Mouse (Mus musculus): Measurements from ENCODE around the gene Gm34302. TPM values are rescaled to one million over a fixed set of nuclear protein-coding genes. Genes with fewer than 3 reads are reported as not detected.
"Not testable (repeated sequence)": the region's sequence is repeated elsewhere in the genome, so short reads cannot be mapped to it uniquely, and the experiment has no call there.

Gm34302 gene
- not detected in 2 replicates for polyA plus RNA-seq (2014; fragmentation: Nextera tagmentation; extraction: Ambion mirVana)

- Histone ChIP-seq H3K27me3 (ENCODE audit: control insufficient read depth, insufficient read depth, low read length) (no peaks in the 10 kb centered on the region), H3K4me2 (ENCODE audit: low read depth, severe bottlenecking) (no peak within 1 kb of the TSS), H3K4me1 (ENCODE audit: control insufficient read depth, insufficient read depth, low read length) (no peaks in the 10 kb centered on the region), H3K9ac (ENCODE audit: low read length) (no peak within 1 kb of the TSS), H3K36me3 (ENCODE audit: control insufficient read depth, insufficient read depth, low read length) (no peaks in the 10 kb centered on the region), H3K9me3 (ENCODE audit: control insufficient read depth, low read length) (no peaks in the 10 kb centered on the region), H3K4me3 (ENCODE audit: low read depth, low read length) (no peak within 1 kb of the TSS), H3K27ac (replicated peaks; ENCODE audit: low read depth, low read length) (no peak within 1 kb of the TSS)
- DNase-seq (ENCODE audit: low spot score) (no peak), ATAC-seq (ENCODE audit: insufficient number of reproducible peaks, low FRiP score, low TSS enrichment, low read depth) (no peak)
- 53% methylated on average over 1 of the region's 1 CpGs for WGBS
Observed at GRCm38 (mm10) chr3:63483726-63484125, at the start of gene Gm34302. Gene Gm34302 (minus strand): TSS chr3:63483879.

GRCm38 (mm10) chr3:63531847-63532246, 48.2 kb upstream of the Gm34302 start:
- H3K4me2 ChIP-seq (ENCODE audit: low read depth, severe bottlenecking) = no peak overlapping the region
- no peaks in the 10 kb centered on the region for H3K9me3 ChIP-seq (ENCODE audit: control insufficient read depth, low read length)
- WGBS = 60% methylated on average over 1 of the region's 1 CpGs
- H3K9ac ChIP-seq (ENCODE audit: low read length) = no peak overlapping the region
- H3K27ac ChIP-seq (replicated peaks; ENCODE audit: low read depth, low read length) = no peak overlapping the region
- H3K4me1 ChIP-seq (ENCODE audit: control insufficient read depth, insufficient read depth, low read length) = no peaks in the 10 kb centered on the region
- no peak overlapping the region for H3K4me3 ChIP-seq (ENCODE audit: low read depth, low read length)
- DNase-seq (ENCODE audit: low spot score) (no peak), ATAC-seq (ENCODE audit: insufficient number of reproducible peaks, low FRiP score, low TSS enrichment, low read depth) (no peak)
- H3K36me3 ChIP-seq (ENCODE audit: control insufficient read depth, insufficient read depth, low read length) = no peaks in the 10 kb centered on the region
- H3K27me3 ChIP-seq (ENCODE audit: control insufficient read depth, insufficient read depth, low read length) = no peaks in the 10 kb centered on the region

GRCm38 (mm10) chr3:63517681-63518080, 34.0 kb upstream of the Gm34302 start:
- H3K9me3 ChIP-seq (ENCODE audit: control insufficient read depth, low read length) = no peaks in the 10 kb centered on the region
- H3K27me3 ChIP-seq (ENCODE audit: control insufficient read depth, insufficient read depth, low read length) = no peaks in the 10 kb centered on the region
- no peak overlapping the region for H3K4me3 ChIP-seq (ENCODE audit: low read depth, low read length)
- H3K36me3 ChIP-seq (ENCODE audit: control insufficient read depth, insufficient read depth, low read length) = no peaks in the 10 kb centered on the region
- no peak overlapping the region for H3K4me2 ChIP-seq (ENCODE audit: low read depth, severe bottlenecking)
- no peaks in the 10 kb centered on the region for H3K4me1 ChIP-seq (ENCODE audit: control insufficient read depth, insufficient read depth, low read length)
- DNase-seq (ENCODE audit: low spot score) = no peak
- no peak for ATAC-seq (ENCODE audit: insufficient number of reproducible peaks, low FRiP score, low TSS enrichment, low read depth)
- WGBS = 96% methylated on average over 1 of the region's 1 CpGs
- H3K9ac ChIP-seq (ENCODE audit: low read length) = no peak overlapping the region
- H3K27ac ChIP-seq (replicated peaks; ENCODE audit: low read depth, low read length) = no peak overlapping the region

GRCm38 (mm10) chr3:63516279-63516678, 32.6 kb upstream of the Gm34302 start:
- WGBS = 87% methylated on average over 3 of the region's 3 CpGs

GRCm38 (mm10) chr3:63511316-63511715, 27.6 kb upstream of the Gm34302 start:
- 93% methylated on average over 6 of the region's 6 CpGs for whole genome bisulfite sequencing

More at GRCm38 (mm10) chr3:63516279-63516678, 32.6 kb upstream of the Gm34302 start:
- H3K36me3 ChIP-seq (ENCODE audit: control insufficient read depth, insufficient read depth, low read length); DNase-seq (ENCODE audit: low spot score); ATAC-seq (ENCODE audit: insufficient number of reproducible peaks, low FRiP score, low TSS enrichment, low read depth); H3K9me3 ChIP-seq (ENCODE audit: control insufficient read depth, low read length); H3K4me1 ChIP-seq (ENCODE audit: control insufficient read depth, insufficient read depth, low read length); H3K4me3 ChIP-seq (ENCODE audit: low read depth, low read length); H3K4me2 ChIP-seq (ENCODE audit: low read depth, severe bottlenecking); H3K27me3 ChIP-seq (ENCODE audit: control insufficient read depth, insufficient read depth, low read length); H3K9ac ChIP-seq (ENCODE audit: low read length); H3K27ac ChIP-seq (replicated peaks; ENCODE audit: low read depth, low read length): not testable (repeated sequence)

GRCm38 (mm10) chr3:63509484-63509883, 25.8 kb upstream of the Gm34302 start:
- no peak for ATAC-seq (ENCODE audit: insufficient number of reproducible peaks, low FRiP score, low TSS enrichment, low read depth)
- Histone ChIP-seq H3K9ac (ENCODE audit: low read length) (no peak overlapping the region), H3K9me3 (ENCODE audit: control insufficient read depth, low read length) (no peaks in the 10 kb centered on the region), H3K4me1 (ENCODE audit: control insufficient read depth, insufficient read depth, low read length) (no peaks in the 10 kb centered on the region), H3K27ac (replicated peaks; ENCODE audit: low read depth, low read length) (no peak overlapping the region), H3K4me2 (ENCODE audit: low read depth, severe bottlenecking) (no peak overlapping the region), H3K27me3 (ENCODE audit: control insufficient read depth, insufficient read depth, low read length) (no peaks in the 10 kb centered on the region), H3K36me3 (ENCODE audit: control insufficient read depth, insufficient read depth, low read length) (no peaks in the 10 kb centered on the region), H3K4me3 (ENCODE audit: low read depth, low read length) (no peak overlapping the region)
- DNase-seq (ENCODE audit: low spot score) = no peak
- WGBS = 84% methylated on average over 2 of the region's 2 CpGs

More at GRCm38 (mm10) chr3:63511316-63511715, 27.6 kb upstream of the Gm34302 start:
- no peak for ATAC-seq (ENCODE audit: insufficient number of reproducible peaks, low FRiP score, low TSS enrichment, low read depth)
- Histone ChIP-seq H3K4me2 (ENCODE audit: low read depth, severe bottlenecking) (no peak overlapping the region), H3K27me3 (ENCODE audit: control insufficient read depth, insufficient read depth, low read length) (no peaks in the 10 kb centered on the region), H3K4me3 (ENCODE audit: low read depth, low read length) (no peak overlapping the region), H3K9me3 (ENCODE audit: control insufficient read depth, low read length) (no peaks in the 10 kb centered on the region), H3K27ac (replicated peaks; ENCODE audit: low read depth, low read length) (no peak overlapping the region), H3K36me3 (ENCODE audit: control insufficient read depth, insufficient read depth, low read length) (no peaks in the 10 kb centered on the region), H3K4me1 (ENCODE audit: control insufficient read depth, insufficient read depth, low read length) (no peaks in the 10 kb centered on the region), H3K9ac (ENCODE audit: low read length) (no peak overlapping the region)
- DNase-seq (ENCODE audit: low spot score) = no peak

DNA sequence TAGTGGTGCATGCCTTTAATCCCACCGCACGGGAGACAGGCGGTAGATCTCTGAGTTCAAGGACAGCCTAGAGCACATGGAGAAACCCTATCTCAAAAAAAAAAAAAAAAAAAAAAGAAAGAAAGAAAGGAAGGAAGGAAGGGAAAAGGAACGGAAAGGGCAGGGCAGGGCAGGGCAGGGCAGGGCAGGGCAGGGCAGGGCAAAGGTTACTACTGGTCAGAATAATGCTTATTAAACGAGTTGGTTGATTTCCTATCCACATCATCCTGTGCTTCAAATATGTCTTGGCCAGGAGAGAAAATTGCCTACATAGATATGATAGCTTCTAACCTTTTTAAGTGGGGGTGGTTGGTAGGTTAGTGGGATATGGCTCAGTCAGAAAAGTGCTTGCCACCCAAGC, 25.2 kb upstream of the Gm34302 start:
- ATAC-seq (ENCODE audit: insufficient number of reproducible peaks, low FRiP score, low TSS enrichment, low read depth) = no peak

DNA sequence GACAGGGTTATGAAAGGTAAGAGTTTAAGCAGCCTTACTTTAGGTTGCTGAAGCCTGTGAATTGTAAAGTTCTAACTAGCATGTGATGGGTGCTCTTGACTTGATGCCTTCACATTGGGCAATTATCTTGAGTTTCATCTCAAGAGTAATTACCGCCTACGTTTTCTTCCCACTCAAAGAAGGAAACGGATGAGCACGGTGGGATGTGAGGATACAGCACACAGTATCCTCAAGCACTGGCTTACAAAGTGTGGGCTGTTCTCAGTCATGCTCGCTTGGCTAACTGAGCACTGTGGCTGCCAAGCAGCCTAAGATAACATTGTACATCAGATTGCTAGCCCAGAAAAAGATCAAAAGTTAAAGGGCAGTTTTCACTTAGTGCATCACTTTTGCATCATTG, 20.8 kb upstream of the Gm34302 start:
- WGBS = 88% methylated on average over 5 of the region's 5 CpGs
- no peak overlapping the region for H3K4me2 ChIP-seq (ENCODE audit: low read depth, severe bottlenecking)
- H3K4me1 ChIP-seq (ENCODE audit: control insufficient read depth, insufficient read depth, low read length) = no peaks in the 10 kb centered on the region
- no peak overlapping the region for H3K27ac ChIP-seq (replicated peaks; ENCODE audit: low read depth, low read length)
- ATAC-seq (ENCODE audit: insufficient number of reproducible peaks, low FRiP score, low TSS enrichment, low read depth) (no peak), DNase-seq (ENCODE audit: low spot score) (no peak)
- H3K27me3 ChIP-seq (ENCODE audit: control insufficient read depth, insufficient read depth, low read length) = no peaks in the 10 kb centered on the region
- no peaks in the 10 kb centered on the region for H3K9me3 ChIP-seq (ENCODE audit: control insufficient read depth, low read length)
- no peak overlapping the region for H3K4me3 ChIP-seq (ENCODE audit: low read depth, low read length)
- no peak overlapping the region for H3K9ac ChIP-seq (ENCODE audit: low read length)
- no peaks in the 10 kb centered on the region for H3K36me3 ChIP-seq (ENCODE audit: control insufficient read depth, insufficient read depth, low read length)

More for the DNA sequence above, 25.2 kb upstream of the Gm34302 start:
- no peak overlapping the region for H3K4me2 ChIP-seq (ENCODE audit: low read depth, severe bottlenecking)
- DNase-seq (ENCODE audit: low spot score) = no peak
- WGBS = 84% methylated on average over 5 of the region's 5 CpGs
- H3K9ac ChIP-seq (ENCODE audit: low read length) = no peak overlapping the region
- no peak overlapping the region for H3K4me3 ChIP-seq (ENCODE audit: low read depth, low read length)
- no peaks in the 10 kb centered on the region for H3K27me3 ChIP-seq (ENCODE audit: control insufficient read depth, insufficient read depth, low read length)
- no peaks in the 10 kb centered on the region for H3K36me3 ChIP-seq (ENCODE audit: control insufficient read depth, insufficient read depth, low read length)
- no peak overlapping the region for H3K27ac ChIP-seq (replicated peaks; ENCODE audit: low read depth, low read length)
- H3K9me3 ChIP-seq (ENCODE audit: control insufficient read depth, low read length) = no peaks in the 10 kb centered on the region
- H3K4me1 ChIP-seq (ENCODE audit: control insufficient read depth, insufficient read depth, low read length) = no peaks in the 10 kb centered on the region

All from limb, embryonic 11.5 days (tissue).